Mouse (Mus musculus) gastrocnemius, adult 2 months (tissue): ENCODE measurements around the gene Mfn1. TPM values are rescaled to one million over a fixed set of nuclear protein-coding genes. Genes with fewer than 3 reads are reported as not detected.

Experiments
- DNase-seq: peaks from one replicate; pipeline ENCODE4 v3.0.0; 2022
- H3K27ac ChIP-seq: fragments of 200-600 bp; 2 replicates; pipeline ENCODE4 v1.8.1; 2022; ENCODE audit warnings: mild to moderate bottlenecking
- H3K4me3 ChIP-seq: fragments of 200-600 bp; 2 replicates; pipeline ENCODE4 v1.8.1; 2022; ENCODE audit warnings: mild to moderate bottlenecking, moderate library complexity
- CTCF ChIP-seq: fragments of 200-600 bp; IDR thresholded peaks from 2 replicates; pipeline ENCODE4 v1.8.1; 2022; ENCODE audit warnings: antibody characterized with exemption, mild to moderate bottlenecking, moderate library complexity
- intact Hi-C: fragments of 180-260 bp; cut with DNase I; formaldehyde crosslinking; loops from one replicate; pipeline ENCODE4 v1.15.1; 2025
- total RNA-seq, 2 experiments: library from RNA; stranded (reverse); gene quantifications; 2 replicates each; pipeline ENCODE4 v1.2.3; 2021

The Mfn1 gene
- total RNA-seq, 2 experiments from 2014 or later: 216 to 304 TPM

GRCm38 (mm10) chr3:32495856-32496710 is 33.2 kb upstream of the Mfn1 start:
- TF ChIP-seq CTCF: no peak
- no peak for DNase-seq
- no peak overlapping the region for H3K4me3 ChIP-seq
- H3K27ac ChIP-seq: no peak overlapping the region
- intact Hi-C loops: no loop called here

- no peak overlapping the region for H3K27ac ChIP-seq
- no peak for TF ChIP-seq CTCF
- H3K4me3 ChIP-seq: no peak overlapping the region
- intact Hi-C loops: no loop called here
- DNase-seq: no peak
Measured at GRCm38 (mm10) chr3:32496711-32497070, 32.6 kb upstream of the Mfn1 start.

GRCm38 (mm10) chr3:32500346-32500745 is 28.9 kb upstream of the Mfn1 start:
- no peak overlapping the region for H3K4me3 ChIP-seq
- TF ChIP-seq CTCF: no peak
- no peak overlapping the region for H3K27ac ChIP-seq
- intact Hi-C loops: no loop called here
- no peak for DNase-seq

GRCm38 (mm10) chr3:32505841-32506240 is 23.4 kb upstream of the Mfn1 start:
- no peak for DNase-seq
- intact Hi-C loops: loop anchor here (5.0 kb wide), 1 partner anchor 39 kb away; no protein-coding TSS in a partner anchor
- no peak for TF ChIP-seq CTCF
- Histone ChIP-seq H3K27ac (no peak overlapping the region), H3K4me3 (no peak overlapping the region)

GRCm38 (mm10) chr3:32506366-32507225 is 22.7 kb upstream of the Mfn1 start:
- H3K4me3 ChIP-seq: no peak overlapping the region
- intact Hi-C loops: loop anchor here (5.0 kb wide), 1 partner anchor 39 kb away; no protein-coding TSS in a partner anchor
- no peak overlapping the region for H3K27ac ChIP-seq
- no peak for TF ChIP-seq CTCF
- DNase-seq: no peak

GRCm38 (mm10) chr3:32508666-32509324 is 20.5 kb upstream of the Mfn1 start:
- peak overlapping the region; percentile 44 for H3K4me3 ChIP-seq

GRCm38 (mm10) chr3:32509496-32510374 is 19.5 kb upstream of the Mfn1 start, which contains the start of gene Zfp639:
TSS of gene Zfp639 (plus strand) at chr3:32510259.
- TF ChIP-seq CTCF: no peak
- H3K27ac ChIP-seq: peak within 1 kb of the TSS; percentile 97
- H3K4me3 ChIP-seq: peak within 1 kb of the TSS; percentile 97
- DNase-seq: no peak
- intact Hi-C loops: loop anchor here (1.0 to 5.0 kb wide), 5 partner anchors 19 to 176 kb away; partner anchors contain the start of genes Mfn1 and Pik3ca

More at GRCm38 (mm10) chr3:32508666-32509324, 20.5 kb upstream of the Mfn1 start:
- DNase-seq: peak; percentile 68
- peak overlapping the region; percentile 70 for H3K27ac ChIP-seq
- intact Hi-C loops: loop anchor here (5.0 kb wide), 1 partner anchor 41 kb away; no protein-coding TSS in a partner anchor
- TF ChIP-seq CTCF: peak; percentile 96

- intact Hi-C loops: loop anchor here (1.0 to 5.0 kb wide), 4 partner anchors 18 to 177 kb away; partner anchors contain the start of genes Mfn1 and Pik3ca
- Histone ChIP-seq H3K27ac (peak overlapping the region; percentile 97), H3K4me3 (peak overlapping the region; percentile 97)
- peak; percentile 91 for TF ChIP-seq CTCF
- peak; percentile 98 for DNase-seq
Measured at GRCm38 (mm10) chr3:32510375-32511190, 18.7 kb upstream of the Mfn1 start.

- no peak for TF ChIP-seq CTCF
- DNase-seq: no peak
- intact Hi-C loops: loop anchor here (2.0 to 5.0 kb wide), 3 partner anchors 18 to 114 kb away; partner anchors contain the start of genes Mfn1 and Pik3ca
- Histone ChIP-seq H3K27ac (peak overlapping the region; percentile 97), H3K4me3 (peak overlapping the region; percentile 97)
Measured at GRCm38 (mm10) chr3:32511191-32511550, 18.1 kb upstream of the Mfn1 start.

GRCm38 (mm10) chr3:32512686-32513284 is 16.5 kb upstream of the Mfn1 start:
- intact Hi-C loops: loop anchor here (5.0 kb wide), 1 partner anchor 115 kb away; the partner anchor contains the start of gene Pik3ca
- TF ChIP-seq CTCF: no peak
- no peak overlapping the region for H3K27ac ChIP-seq
- DNase-seq: no peak
- H3K4me3 ChIP-seq: no peak overlapping the region
